Mouse (Mus musculus) Patski (cell line): ENCODE results near the gene Trim38. TPM values are rescaled to one million over a fixed set of nuclear protein-coding genes. Genes with fewer than 3 reads are reported as not detected.
"Not testable (repeated sequence)": the region's sequence is repeated elsewhere in the genome, so short reads cannot be mapped to it uniquely, and the experiment has no call there.

Experiments
- ATAC-seq: fragments of 100-300 bp; one replicate; pipeline ENCODE4 v1.8.0; 2021
- CTCF ChIA-PET: fragments of 350-600 bp; sonication (Branson Sonifier 250); formaldehyde crosslinking; loops from one replicate; lab custom pipeline; 2022; ENCODE audit warnings: inconsistent platforms; lab: Charles Lee
- POLR2A ChIA-PET: fragments of 350-600 bp; sonication (Branson Sonifier 250); formaldehyde crosslinking; loops from one replicate; lab custom pipeline; 2022; ENCODE audit warnings: antibody characterized with exemption, inconsistent platforms; lab: Charles Lee
- DNase-seq: peaks from one replicate; pipeline ENCODE4 v3.0.0-alpha.2; 2011; ENCODE audit warnings: low read depth, low spot score
- H3K27me3 ChIP-seq: fragments of 371-371 bp; one replicate; pipeline ENCODE4 v1.5.1; 2021
- CTCF ChIP-seq: fragments of 100-300 bp; IDR thresholded peaks from one replicate; pipeline ENCODE4 v1.5.1; 2021
- in situ Hi-C: fragments of 300-500 bp; cut with MboI; formaldehyde crosslinking; loops from 3 replicates; pipeline ENCODE4 v1.11.1; 2018; ENCODE audit warnings: low pct_unique_long_range_greater_than_20kb, mixed read lengths
- polyA plus RNA-seq: library from polyadenylated mRNA; unstranded; gene quantifications from one replicate; pipeline ENCODE4 v1.2.3, GENCODE M21; 2021

Trim38 gene
- polyA plus RNA-seq, 1 experiment from 2014 or later, result not detected

GRCm38 (mm10) chr13:23751478-23751956 lies 18.2 kb upstream of the Trim38 start:
- TF ChIP-seq CTCF, result no peak
- no peak for DNase-seq
- ChIA-PET POLR2A (interaction anchor here (0.8 to 1.2 kb wide), 3 partner anchors 10 to 183 kb away, joined by 3 to 4 read pairs (median 3); partner anchors contain the start of gene Hist1h4a), CTCF (interaction anchor here (1.3 to 1.6 kb wide), 2 partner anchors 12 to 51 kb away, joined by 3 to 4 read pairs; no protein-coding TSS in a partner anchor)
- H3K27me3 ChIP-seq, result no peaks in the 10 kb centered on the region
- in situ Hi-C loops, result loop anchor here (25.0 kb wide), 1 partner anchor 1964 kb away; the partner anchor contains the start of genes Hist1h1b, Hist1h2an, Hist1h2bp and Hist1h3i
- no peak for ATAC-seq

DNA sequence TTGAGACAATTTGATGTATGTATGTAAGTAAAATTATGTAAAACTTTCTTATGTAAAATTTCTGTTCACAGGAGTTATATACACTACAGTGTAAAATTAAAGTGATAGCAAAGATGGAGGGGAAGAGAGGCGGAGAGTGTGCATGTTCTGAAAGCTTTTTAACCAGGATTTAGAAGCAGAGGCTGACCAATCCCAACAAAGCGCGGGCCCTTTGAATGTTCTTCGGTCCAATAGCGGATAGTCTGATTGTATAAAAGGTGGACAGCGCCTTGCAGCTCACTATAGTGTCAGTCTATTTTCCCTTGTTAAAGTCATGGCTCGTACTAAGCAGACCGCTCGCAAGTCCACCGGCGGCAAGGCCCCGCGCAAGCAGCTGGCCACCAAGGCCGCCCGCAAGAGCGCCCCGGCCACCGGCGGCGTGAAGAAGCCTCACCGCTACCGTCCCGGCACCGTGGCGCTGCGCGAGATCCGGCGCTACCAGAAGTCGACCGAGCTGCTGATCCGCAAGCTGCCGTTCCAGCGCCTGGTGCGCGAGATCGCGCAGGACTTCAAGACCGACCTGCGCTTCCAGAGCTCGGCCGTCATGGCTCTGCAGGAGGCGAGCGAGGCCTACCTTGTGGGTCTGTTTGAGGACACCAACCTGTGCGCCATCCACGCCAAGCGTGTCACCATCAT lies 17.5 kb upstream of the Trim38 start, which contains the start of gene Hist1h3b:
Hist1h3b (plus strand) TSS at position 201 of the 675 bp plus-strand sequence.
- ChIA-PET CTCF (interaction anchor here (1.3 to 1.6 kb wide), 2 partner anchors 13 to 51 kb away, joined by 3 to 4 read pairs; no protein-coding TSS in a partner anchor), POLR2A (interaction anchor here (0.8 to 1.2 kb wide), 4 partner anchors 9 to 183 kb away, joined by 3 to 4 read pairs (median 3); partner anchors contain the start of genes Hist1h1a and Hist1h4a)
- ATAC-seq, result peak; percentile 82
- not testable (repeated sequence) for DNase-seq, H3K27me3 ChIP-seq
- in situ Hi-C loops, result loop anchor here (25.0 kb wide), 1 partner anchor 1965 kb away; the partner anchor contains the start of genes Hist1h1b, Hist1h2an, Hist1h2bp and Hist1h3i

- CTCF ChIA-PET, result interaction anchor here (1.3 to 1.6 kb wide), 2 partner anchors 13 to 52 kb away, joined by 3 to 4 read pairs; no protein-coding TSS in a partner anchor
- POLR2A ChIA-PET, result interaction anchor here (1.0 kb wide), 1 partner anchor 11 kb away, joined by 3 read pairs; the partner anchor contains the start of gene Hist1h1a
- TF ChIP-seq CTCF, result no peak
- H3K27me3 ChIP-seq, result no peaks in the 10 kb centered on the region
- in situ Hi-C loops, result loop anchor here (25.0 kb wide), 1 partner anchor 1965 kb away; the partner anchor contains the start of genes Hist1h1b, Hist1h2an, Hist1h2bp and Hist1h3i
- ATAC-seq, result no peak
- DNase-seq, result no peak
Observed at GRCm38 (mm10) chr13:23752742-23753172, 17.0 kb upstream of the Trim38 start.

- ATAC-seq, result no peak
- in situ Hi-C loops, result loop anchor here (25.0 kb wide), 1 partner anchor 1966 kb away; the partner anchor contains the start of genes Hist1h1b, Hist1h2an, Hist1h2bp and Hist1h3i
- no peak for DNase-seq
- ChIA-PET CTCF (interaction anchor here (1.1 kb wide), 1 partner anchor 10 kb away, joined by 4 read pairs; the partner anchor contains the start of gene Hist1h1a), POLR2A (interaction anchor here (1.0 kb wide), 1 partner anchor 10 kb away, joined by 3 read pairs; the partner anchor contains the start of gene Hist1h1a)
- no peak for TF ChIP-seq CTCF
- no peaks in the 10 kb centered on the region for H3K27me3 ChIP-seq
Observed at GRCm38 (mm10) chr13:23753314-23754078, 16.2 kb upstream of the Trim38 start.

GRCm38 (mm10) chr13:23755000-23755399 lies 14.7 kb upstream of the Trim38 start:
- in situ Hi-C loops, result loop anchor here (25.0 kb wide), 1 partner anchor 1968 kb away; the partner anchor contains the start of genes Hist1h1b, Hist1h2an, Hist1h2bp and Hist1h3i
- DNase-seq (no peak), ATAC-seq (no peak)
- ChIA-PET POLR2A (interaction anchor here (0.6 kb wide), 1 partner anchor 567 kb away, joined by 3 read pairs; no protein-coding TSS in a partner anchor), CTCF (no interaction called here)
- no peak for TF ChIP-seq CTCF
- no peaks in the 10 kb centered on the region for H3K27me3 ChIP-seq

- in situ Hi-C loops, result loop anchor here (25.0 kb wide), 1 partner anchor 1969 kb away; the partner anchor contains the start of genes Hist1h1b, Hist1h2an, Hist1h2bp and Hist1h3i
- H3K27me3 ChIP-seq, result no peaks in the 10 kb centered on the region
- DNase-seq, result no peak
- POLR2A ChIA-PET, result interaction anchor here (0.5 to 1.0 kb wide), 2 partner anchors 15 to 17 kb away, joined by 3 to 4 read pairs; no protein-coding TSS in a partner anchor
- CTCF ChIA-PET, result no interaction called here
- no peak for TF ChIP-seq CTCF
- ATAC-seq, result peak; percentile 50
Observed at GRCm38 (mm10) chr13:23756790-23757189, 12.9 kb upstream of the Trim38 start, which contains the start of gene Hist1h4b. TSS of gene Hist1h4b (plus strand) at chr13:23757013.

GRCm38 (mm10) chr13:23757211-23757773 lies 12.4 kb upstream of the Trim38 start:
- POLR2A ChIA-PET, result interaction anchor here (0.5 to 1.0 kb wide), 2 partner anchors 15 to 18 kb away, joined by 3 to 4 read pairs; no protein-coding TSS in a partner anchor
- no peaks in the 10 kb centered on the region for H3K27me3 ChIP-seq
- DNase-seq (no peak), ATAC-seq (no peak)
- TF ChIP-seq CTCF, result no peak
- in situ Hi-C loops, result loop anchor here (25.0 kb wide), 1 partner anchor 1970 kb away; the partner anchor contains the start of genes Hist1h1b, Hist1h2an, Hist1h2bp and Hist1h3i
- CTCF ChIA-PET, result no interaction called here

DNA sequence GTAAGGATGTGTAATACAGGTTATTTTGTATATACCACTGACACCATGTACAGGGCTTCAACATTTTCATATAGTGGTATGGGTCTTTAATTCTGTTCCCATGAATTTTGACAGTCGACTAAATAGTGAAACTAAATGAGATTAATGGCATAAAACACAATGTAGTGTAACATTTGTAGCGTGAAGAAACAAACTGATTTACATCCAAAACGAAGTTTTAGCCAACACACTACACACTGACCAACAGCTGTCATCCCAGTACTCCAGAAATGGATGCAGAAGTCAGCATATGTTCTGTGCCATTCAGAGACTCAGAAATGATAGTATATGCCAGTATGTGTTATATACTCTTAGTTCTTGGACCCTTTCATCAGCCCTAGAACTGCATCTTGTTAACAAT lies 11.8 kb upstream of the Trim38 start:
- DNase-seq (no peak), ATAC-seq (no peak)
- no peak for TF ChIP-seq CTCF
- in situ Hi-C loops, result loop anchor here (25.0 kb wide), 1 partner anchor 1971 kb away; the partner anchor contains the start of genes Hist1h1b, Hist1h2an, Hist1h2bp and Hist1h3i
- ChIA-PET POLR2A (no interaction called here), CTCF (no interaction called here)
- no peaks in the 10 kb centered on the region for H3K27me3 ChIP-seq
